Mouse (Mus musculus) brain, embryonic 14.5 days (tissue): ENCODE data around the gene Ebf3. TPM values are rescaled to one million over a fixed set of nuclear protein-coding genes. Genes with fewer than 3 reads are reported as not detected.
A peak's percentile ranks its signal among the peaks of the same experiment; 100 is the strongest.

Source experiments
- DNase-seq: peaks from one replicate; pipeline ENCODE4 v3.0.0-alpha.2; 2011; ENCODE audit warnings: low read depth
- CTCF ChIP-seq: fragments of 200-500 bp; IDR thresholded peaks from 2 replicates; pipeline ENCODE4 v1.5.1; 2012; ENCODE audit warnings: inconsistent platforms, mild to moderate bottlenecking, moderate library complexity, borderline replicate concordance; ENCODE audit not compliant: insufficient read depth, insufficient read length; ENCODE audit errors: extremely low read depth
- POLR2A ChIP-seq: fragments of 200-500 bp; IDR thresholded peaks from 2 replicates; pipeline ENCODE4 v1.6.1; 2012; ENCODE audit warnings: mild to moderate bottlenecking, inconsistent platforms, borderline replicate concordance; ENCODE audit not compliant: poor library complexity, insufficient read depth, insufficient read length, severe bottlenecking; ENCODE audit errors: extremely low read depth
- polyA plus RNA-seq: library from polyadenylated mRNA; depleted of rRNA; stranded (reverse); fragments of >200 nt; gene quantifications from 2 replicates; pipeline ENCODE4 v1.2.3, GENCODE M21; 2012

The Ebf3 gene
- polyA plus RNA-seq, 1 experiment, result 157 TPM

DNA sequence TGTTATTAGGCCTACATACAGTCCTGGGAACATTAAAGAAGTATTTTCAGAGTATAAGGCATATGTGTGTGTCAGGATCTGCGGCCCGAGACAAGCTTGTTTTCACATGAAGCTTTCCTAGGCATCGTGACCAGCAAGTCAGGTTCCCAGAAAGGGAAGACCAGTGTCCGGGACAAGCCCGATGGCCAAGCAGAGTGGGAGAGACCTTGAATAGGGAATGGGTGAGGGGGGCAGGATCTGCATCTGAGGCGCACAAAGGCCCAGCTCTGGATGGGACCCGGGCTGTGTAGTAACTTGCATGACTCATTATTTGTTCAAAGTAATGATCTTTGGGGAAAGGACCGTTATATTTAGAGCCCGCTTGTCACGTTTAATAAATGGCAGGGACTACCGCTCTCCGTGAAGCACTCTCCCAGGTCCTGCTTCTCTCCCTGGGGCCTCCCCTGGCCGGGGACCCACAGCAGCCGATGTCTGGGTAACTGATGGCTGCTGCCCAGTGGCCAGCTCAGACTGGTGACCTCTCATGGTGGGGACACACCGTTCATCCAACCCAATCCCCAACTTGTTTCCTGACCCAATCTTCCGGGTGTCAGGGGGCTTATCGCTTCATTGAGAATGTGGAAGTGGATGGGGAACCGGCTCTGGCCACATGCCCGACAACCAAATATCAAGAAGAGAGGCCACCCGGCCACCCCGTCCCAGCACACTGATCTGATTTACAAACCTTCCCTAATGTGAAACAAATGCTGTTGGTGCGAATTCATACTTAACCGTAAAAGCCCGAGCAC, 16.5 kb downstream of the Ebf3 start:
- DNase-seq, result no peak
- no peak for TF ChIP-seq CTCF
- no peak for TF ChIP-seq POLR2A

DNA sequence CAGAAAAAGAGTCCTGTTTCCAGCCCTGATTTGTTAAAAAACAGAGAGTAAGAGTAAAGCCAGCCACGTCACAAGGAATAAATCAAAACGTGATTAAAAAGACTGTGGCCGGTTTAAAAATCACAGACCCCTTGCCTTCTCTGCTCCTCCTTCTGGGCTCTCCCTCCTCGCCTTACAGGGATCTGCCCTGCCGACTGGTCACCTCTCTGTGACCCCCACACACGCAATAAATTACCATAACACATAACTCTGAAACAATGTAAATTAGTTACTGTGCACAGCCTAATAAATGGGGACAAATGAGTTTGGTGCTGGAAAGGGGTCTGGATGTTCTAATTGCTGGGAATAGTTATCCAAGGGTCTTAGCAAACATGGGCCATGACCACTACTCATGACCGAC, 17.1 kb downstream of the Ebf3 start:
- no peak for TF ChIP-seq CTCF
- no peak for TF ChIP-seq POLR2A

DNA sequence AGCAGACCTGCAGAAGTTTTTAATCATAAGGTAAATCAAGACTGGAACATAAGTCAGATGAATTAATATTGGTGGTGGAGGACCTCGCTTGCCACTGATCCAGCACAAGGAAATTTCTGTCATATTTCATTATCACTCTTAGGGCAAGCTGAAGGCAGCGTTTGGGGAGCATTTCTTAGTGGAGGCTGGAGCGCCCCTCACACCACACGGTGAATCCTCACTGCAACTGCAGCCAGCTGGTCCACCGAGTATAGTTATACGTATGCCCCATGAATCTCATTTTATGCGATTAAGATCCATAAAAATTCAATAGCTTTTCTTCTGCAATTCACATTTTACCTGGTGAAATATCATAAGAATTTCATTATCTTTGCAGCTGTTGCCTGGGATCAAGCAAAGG, 18.6 kb downstream of the Ebf3 start:
- TF ChIP-seq POLR2A, result no peak
- no peak for TF ChIP-seq CTCF
- peak; percentile 24 for DNase-seq

More for the DNA sequence above, 17.1 kb downstream of the Ebf3 start:
- DNase-seq, result no peak

DNA sequence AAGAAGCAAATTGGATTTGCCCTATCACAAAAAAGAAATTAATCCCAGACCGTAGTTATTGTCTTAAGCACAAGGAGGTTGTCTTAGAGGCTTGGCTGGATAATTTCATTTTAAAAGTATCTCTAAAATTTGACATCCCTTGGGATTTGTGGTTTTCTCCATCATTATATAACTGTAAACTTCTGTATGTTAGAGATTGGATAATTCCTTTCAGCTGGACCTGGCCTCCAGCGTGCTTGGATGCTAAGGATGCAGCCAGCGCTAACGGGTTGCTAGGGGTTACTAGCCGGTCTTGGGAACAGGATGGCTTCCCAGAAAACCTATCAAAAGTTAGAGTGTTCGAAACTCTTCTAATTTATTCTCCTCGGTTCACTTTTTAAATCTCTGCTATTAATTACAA, 19.8 kb downstream of the Ebf3 start:
- TF ChIP-seq POLR2A, result no peak
- no peak for TF ChIP-seq CTCF
- no peak for DNase-seq

DNA sequence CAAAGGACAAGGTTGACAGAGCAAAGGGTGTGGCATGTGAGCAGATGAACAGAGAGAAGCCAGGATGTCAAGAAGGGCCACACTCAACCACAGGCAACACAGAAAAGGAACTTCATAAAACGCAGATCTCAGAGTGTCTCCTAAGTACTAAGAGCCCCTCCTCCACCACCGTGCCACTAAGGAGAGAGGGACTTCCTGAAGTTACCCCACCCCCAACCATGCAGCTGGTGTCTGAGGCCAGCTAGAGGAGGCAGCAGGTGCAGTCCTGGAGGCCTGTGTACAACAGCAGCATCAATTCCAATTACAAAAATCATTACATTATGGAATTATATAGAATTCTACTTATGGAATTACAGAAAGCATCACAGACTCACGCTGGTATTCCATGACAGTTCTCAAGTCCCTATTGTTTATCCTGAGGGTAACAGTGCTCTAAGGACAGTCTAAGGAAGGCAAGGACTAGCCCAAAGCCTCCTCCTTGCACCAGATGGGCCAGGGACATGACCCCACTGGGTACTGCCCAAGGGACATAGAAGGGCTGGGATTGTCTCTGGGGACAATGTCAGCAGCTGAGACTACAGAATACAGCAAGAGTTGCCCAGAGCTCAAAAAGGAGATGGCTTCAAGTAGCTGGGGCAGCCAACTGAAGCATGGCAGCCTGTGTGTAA, 24.8 kb downstream of the Ebf3 start:
- TF ChIP-seq CTCF (no peak), POLR2A (no peak)

DNA sequence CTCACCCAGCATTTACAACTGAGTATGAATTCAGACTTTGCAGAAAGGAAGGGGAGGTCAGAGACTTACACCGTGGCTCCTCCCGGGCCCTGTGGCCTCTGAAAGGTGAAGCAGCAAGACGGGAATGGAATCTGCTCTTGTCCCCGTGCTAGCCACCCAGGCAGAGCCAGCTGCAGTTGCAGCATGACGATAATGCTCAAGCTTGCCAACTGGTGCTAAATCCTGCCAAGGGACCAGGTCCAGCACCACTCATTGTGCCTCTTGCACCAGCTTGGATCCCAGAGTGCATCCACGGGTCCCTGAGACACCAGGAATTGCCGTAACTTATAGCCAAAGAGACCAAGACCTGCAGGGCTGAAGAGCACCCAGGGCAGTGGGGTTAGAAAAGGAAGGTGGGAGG, 36.1 kb downstream of the Ebf3 start:
- DNase-seq, result peak; percentile 47

More for the DNA sequence above, 24.8 kb downstream of the Ebf3 start:
- no peak for DNase-seq

DNA sequence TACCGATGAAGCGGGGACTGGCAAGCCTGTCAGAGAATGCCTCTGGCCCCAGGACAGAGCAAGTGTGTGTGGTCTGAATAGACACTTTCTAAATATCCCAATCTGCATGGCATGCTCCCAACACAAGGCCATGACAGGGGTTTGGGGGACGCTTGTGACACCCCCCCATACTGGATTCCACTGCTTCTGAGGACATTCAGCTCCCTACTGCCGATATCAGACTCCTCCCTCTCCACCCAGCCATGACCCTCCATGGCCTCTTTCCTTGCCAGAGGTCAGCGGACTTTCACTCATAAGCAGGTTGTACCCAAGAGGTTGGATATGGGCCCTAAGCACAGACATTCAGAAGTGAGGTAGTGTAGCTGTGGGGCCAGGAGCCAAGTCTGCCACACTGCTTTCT, 36.5 kb downstream of the Ebf3 start:
- TF ChIP-seq POLR2A (no peak), CTCF (no peak)
- DNase-seq, result no peak

More for the DNA sequence above, 36.1 kb downstream of the Ebf3 start:
- TF ChIP-seq POLR2A (no peak), CTCF (no peak)

DNA sequence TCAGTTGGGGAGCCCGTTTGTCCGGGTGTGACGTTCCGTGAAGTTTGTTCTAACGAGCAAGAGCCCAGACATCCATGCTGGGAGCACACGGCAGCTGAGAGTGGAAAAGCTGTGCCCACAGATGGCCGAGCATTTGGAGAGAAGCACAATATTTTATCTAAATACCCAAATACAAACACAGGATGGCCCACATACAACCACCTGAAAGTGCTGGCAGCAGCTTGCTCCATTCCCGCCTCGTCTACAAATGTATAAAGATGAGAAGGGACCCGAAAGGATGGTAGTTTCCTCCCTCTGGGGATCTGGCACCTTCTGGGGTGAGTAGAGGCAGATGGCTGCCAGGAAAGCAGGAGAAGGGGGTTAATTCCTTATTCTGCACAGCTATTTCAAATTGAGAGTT, 42.0 kb downstream of the Ebf3 start:
- TF ChIP-seq CTCF (no peak), POLR2A (no peak)
- peak; percentile 85 for DNase-seq

DNA sequence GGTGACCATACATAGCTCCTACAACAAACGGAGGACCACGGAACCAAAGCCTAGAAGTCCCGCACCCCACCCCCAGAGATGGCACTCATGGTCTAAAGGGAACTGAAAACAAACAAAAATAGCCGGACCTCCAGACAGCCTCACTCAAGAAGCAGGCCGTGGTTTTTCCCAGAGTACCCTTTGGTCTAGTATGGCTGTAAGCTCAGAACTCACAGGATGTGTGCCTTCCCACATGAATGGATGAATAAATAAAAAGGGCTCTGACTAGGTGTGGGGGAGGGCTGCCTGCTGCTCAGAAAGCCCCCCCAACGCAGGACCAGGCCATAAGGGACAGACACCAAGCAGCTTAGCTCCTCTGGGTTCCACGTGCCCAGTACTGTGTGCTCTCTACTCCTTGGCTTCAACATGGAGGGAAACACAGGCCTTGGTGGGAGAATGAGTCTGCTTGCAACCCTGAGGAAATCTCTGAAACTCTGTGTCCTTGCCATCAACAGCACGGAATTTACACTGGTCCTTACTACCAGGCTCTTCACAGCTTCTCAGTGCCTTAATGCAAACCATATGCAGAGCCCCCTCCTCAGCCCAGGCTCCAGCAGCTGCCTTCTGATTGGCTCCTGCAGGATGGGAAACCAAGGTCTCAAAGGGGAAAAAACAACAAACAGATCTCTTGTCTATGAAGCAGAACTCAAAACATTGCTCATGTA, 45.6 kb downstream of the Ebf3 start:
- no peak for DNase-seq
- TF ChIP-seq CTCF (no peak), POLR2A (no peak)

DNA sequence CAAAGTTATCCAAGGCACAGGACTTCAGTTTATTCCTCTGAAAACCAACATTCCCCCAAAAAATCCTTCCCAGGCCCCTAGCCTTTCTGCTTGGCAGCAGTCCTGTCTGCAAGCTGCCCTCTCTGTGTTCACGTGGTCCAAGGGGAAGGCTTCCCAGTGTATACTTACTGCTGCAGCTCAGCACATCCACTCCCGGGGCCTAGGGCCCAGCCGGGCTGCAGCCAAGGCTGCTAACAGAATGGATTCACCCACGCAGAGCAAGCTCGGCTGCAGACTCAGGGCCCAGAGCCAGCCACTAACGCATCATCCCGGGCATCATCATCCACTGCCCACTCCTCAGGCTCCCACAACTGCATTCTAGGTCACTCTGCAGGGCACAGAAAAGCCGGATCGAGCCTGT, 46.8 kb downstream of the Ebf3 start:
- DNase-seq, result peak; percentile 64
- TF ChIP-seq CTCF (no peak), POLR2A (no peak)

DNA sequence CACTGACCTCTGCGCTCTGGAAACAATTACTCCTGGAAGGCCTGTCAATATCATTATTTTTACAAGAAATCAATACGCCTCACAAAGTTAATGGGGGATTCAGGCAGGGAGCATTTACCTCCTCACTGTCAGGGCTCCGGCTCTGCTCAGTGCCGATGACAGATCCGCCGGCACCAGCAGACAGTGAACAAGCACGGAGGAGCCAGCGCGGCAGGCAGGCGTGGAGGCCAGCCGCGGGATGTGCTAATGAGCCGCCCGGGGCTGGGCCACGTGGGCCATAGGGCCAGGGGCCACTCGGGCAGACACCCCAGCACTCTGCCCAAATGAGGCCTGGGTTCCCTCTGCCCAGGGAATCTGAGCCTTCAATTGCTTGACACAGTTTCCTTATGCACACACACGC, 47.7 kb downstream of the Ebf3 start:
- DNase-seq, result no peak
- TF ChIP-seq CTCF, result no peak
- no peak for TF ChIP-seq POLR2A

DNA sequence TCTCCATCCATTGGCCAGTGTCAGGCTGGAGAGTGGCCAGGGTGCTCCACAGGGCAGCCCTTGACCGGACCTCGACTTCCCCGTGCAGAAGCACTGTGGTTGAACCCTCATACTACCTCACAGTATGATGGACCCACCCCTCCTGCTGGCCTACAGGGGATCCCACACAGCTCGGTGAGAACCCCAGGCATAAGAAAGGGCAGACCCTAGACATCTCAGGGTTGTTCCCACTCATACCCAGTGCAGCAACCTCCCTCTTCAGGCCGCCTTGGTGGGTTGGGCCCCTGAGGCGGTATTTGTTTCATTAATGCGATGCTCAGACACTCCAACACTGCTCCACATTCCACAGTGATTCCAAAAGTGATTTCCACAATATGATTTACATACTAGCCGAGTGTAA, 51.9 kb downstream of the Ebf3 start:
- no peak for TF ChIP-seq POLR2A
- no peak for TF ChIP-seq CTCF
- no peak for DNase-seq

DNA sequence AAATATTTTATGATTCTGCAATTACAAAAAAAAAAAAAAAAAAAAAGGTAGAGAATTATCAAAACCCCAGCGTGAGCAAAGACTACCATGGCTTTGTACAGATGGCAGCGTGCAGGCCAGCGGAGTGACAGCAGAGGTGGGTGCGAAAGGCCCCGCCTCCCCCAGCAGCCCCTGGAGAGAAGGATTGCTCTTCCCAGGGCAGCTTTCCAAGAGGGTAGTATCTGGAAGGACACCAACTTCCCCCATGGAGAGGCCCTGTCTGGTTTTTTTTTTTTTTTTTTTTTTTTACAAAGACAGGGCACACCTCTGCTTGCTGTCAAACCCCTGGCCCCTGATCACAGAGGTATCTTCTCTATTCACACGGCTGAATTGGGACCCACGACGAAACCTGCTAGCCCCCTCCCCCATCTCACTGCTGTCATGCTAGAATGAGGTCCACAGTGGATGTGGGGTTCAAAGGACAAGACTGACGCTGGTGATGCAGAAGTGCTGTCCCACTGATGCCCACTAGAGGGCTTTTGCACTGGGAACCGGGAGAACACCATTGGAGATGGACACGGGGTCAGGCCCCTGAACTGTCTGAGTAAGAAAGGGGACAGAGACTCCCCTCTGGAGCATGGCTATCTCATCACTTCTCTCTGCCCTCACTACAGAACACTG, 67.9 kb downstream of the Ebf3 start:
- TF ChIP-seq CTCF, result peak; percentile 80
- no peak for TF ChIP-seq POLR2A
- DNase-seq, result peak; percentile 69
